Mouse (Mus musculus) ES-E14 (cell line): ENCODE results near the gene Figla.

Experiments used
- CHD2 ChIP-seq: IDR thresholded peaks from 2 replicates; pipeline ENCODE4 v1.6.1; 2014; ENCODE audit warnings: mild to moderate bottlenecking, low read depth, low read length, inconsistent platforms
- HCFC1 ChIP-seq: IDR thresholded peaks from 2 replicates; pipeline ENCODE4 v1.6.1; 2012; ENCODE audit warnings: low read length, inconsistent platforms, borderline replicate concordance; ENCODE audit not compliant: insufficient read depth
- MAFK ChIP-seq: IDR thresholded peaks from 2 replicates; pipeline ENCODE4 v1.6.1; 2014; ENCODE audit warnings: mild to moderate bottlenecking, low read depth, low read length, inconsistent platforms; ENCODE audit not compliant: insufficient read depth
- ZC3H11A ChIP-seq: IDR thresholded peaks from 2 replicates; pipeline ENCODE4 v1.6.1; 2012; ENCODE audit warnings: low read depth, mild to moderate bottlenecking, inconsistent platforms, low read length, borderline replicate concordance
- ZNF384 ChIP-seq: IDR thresholded peaks from 2 replicates; pipeline ENCODE4 v1.6.1; 2012; ENCODE audit warnings: low read depth, low read length, inconsistent platforms

- TF ChIP-seq HCFC1 (no peak), ZC3H11A (no peak), ZNF384 (no peak), MAFK (no peak), CHD2 (no peak)
Measured at GRCm38 (mm10) chr6:86015871-86016270, at the start of gene Figla.
